Comparison of ENCODE assay signal across 10 mouse cellular contexts in the genomic region with DNA sequence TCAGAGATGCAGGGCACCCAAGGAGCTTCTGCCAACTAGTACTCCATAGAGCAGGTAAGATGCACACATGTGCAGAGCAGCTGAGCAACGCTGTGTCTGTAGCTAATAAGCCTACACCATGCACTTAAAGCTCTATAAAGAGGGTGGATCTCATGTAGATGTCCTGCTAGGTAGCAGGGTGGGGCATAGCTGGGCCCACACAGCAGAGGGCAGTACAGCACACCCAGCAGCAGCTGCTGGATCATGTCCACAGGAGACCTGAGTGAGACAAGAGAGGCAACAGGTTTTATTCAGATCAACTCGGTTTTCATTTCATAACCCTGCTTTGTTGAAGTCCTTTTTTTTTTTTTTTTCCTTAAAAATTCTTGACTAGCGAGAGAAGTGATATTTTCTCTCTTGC.
A peak's percentile ranks its signal among the peaks of the same experiment; 100 is the strongest.
DNase-seq lines count a peak whose midpoint lies in the region; ATAC-seq and TF ChIP-seq lines count a peak whose summit lies in the region.
"Had no signal": no experiment of that assay in that cellular context is flagged by ENCODE, and none has a peak within 500 bp of the region (broad histone marks: within the 10 kb centered on the region; RNA-seq: fewer than 3 reads in every experiment).

No protein-coding gene starts in this region.

- WGBS in thymus, adult 2 months = 60% methylated on average over 3 of the region's 3 CpGs
- 48% methylated on average over 3 of the region's 3 CpGs for WGBS in heart, embryonic 14.5 days
- WGBS in small intestine, adult 2 months = 56% methylated on average over 3 of the region's 3 CpGs

- no peaks in the 10 kb centered on the region for H3K27me3 ChIP-seq in thymus, adult 2 months (ENCODE audit: control insufficient read depth, insufficient read depth, low read length)
- H3K27me3 ChIP-seq in heart, embryonic 14.5 days (ENCODE audit: control insufficient read depth, insufficient read depth, low read length) = no peaks in the 10 kb centered on the region
- no peaks in the 10 kb centered on the region for H3K27me3 ChIP-seq in small intestine, adult 2 months (ENCODE audit: control insufficient read depth, insufficient read depth, low read length)
- H3K27me3 ChIP-seq: embryonic facial prominence, embryonic 12.5 days; limb, embryonic 13.5 days had no signal

- no peak overlapping the region for H3K27ac ChIP-seq in thymus, adult 2 months (ENCODE audit: control insufficient read depth, insufficient read depth, low read length)
- H3K27ac ChIP-seq in heart, embryonic 14.5 days (replicated peaks in 1 of 2; ENCODE audit: control insufficient read depth in 1 of 2, insufficient read depth in 1 of 2, low read depth in 2 of 2, low read length in 2 of 2) = no peak overlapping the region
- H3K27ac ChIP-seq in small intestine, adult 2 months (ENCODE audit: insufficient read depth, low read depth, low read length) = no peak overlapping the region
- H3K27ac ChIP-seq: embryonic facial prominence, embryonic 12.5 days; limb, embryonic 13.5 days had no signal

- ATAC-seq in heart, embryonic 14.5 days (ENCODE audit: insufficient number of reproducible peaks, insufficient read depth, low FRiP score, low read depth) = peak; percentile 50; the same call in 1 of the 2 replicates

- H3K36me3 ChIP-seq in thymus, adult 2 months (ENCODE audit: control insufficient read depth, insufficient read depth, low read length) = no peaks in the 10 kb centered on the region
- no peaks in the 10 kb centered on the region for H3K36me3 ChIP-seq in heart, embryonic 14.5 days (ENCODE audit: control insufficient read depth, insufficient read depth, low read length)
- no peaks in the 10 kb centered on the region for H3K36me3 ChIP-seq in small intestine, adult 2 months (ENCODE audit: control insufficient read depth, insufficient read depth, low read length)
- H3K36me3 ChIP-seq: embryonic facial prominence, embryonic 12.5 days; limb, embryonic 13.5 days had no signal

- TF ChIP-seq CTCF in thymus, adult 2 months (IDR thresholded peaks at IDR 0.05; ENCODE audit: borderline replicate concordance, control insufficient read depth, extremely low read depth, insufficient read depth, low read length, poor library complexity) = no peak
- peak; percentile 16; the same call in 1 of the 2 replicates for TF ChIP-seq CTCF in small intestine, adult 2 months (IDR thresholded peaks at IDR 0.05; ENCODE audit: extremely low read depth, insufficient read length, insufficient replicate concordance, low read depth, low read length)

- no peaks in the 10 kb centered on the region for H3K4me1 ChIP-seq in thymus, adult 2 months (replicated peaks; ENCODE audit: control insufficient read depth, insufficient read depth, low read length)
- peaks cover 0 to 4% of the 10 kb centered on the region in 2 experiments; a peak in 2 of 4 replicates for H3K4me1 ChIP-seq in heart, embryonic 14.5 days (ENCODE audit: control insufficient read depth in 2 of 2, insufficient read depth in 2 of 2, low read length in 2 of 2)
- no peaks in the 10 kb centered on the region for H3K4me1 ChIP-seq in small intestine, adult 2 months (ENCODE audit: control insufficient read depth, insufficient read depth, insufficient read length, low read length)
- H3K4me1 ChIP-seq: embryonic facial prominence, embryonic 12.5 days; limb, embryonic 13.5 days had no signal

- no peak overlapping the region for H3K9ac ChIP-seq in heart, embryonic 14.5 days (ENCODE audit: low read length)
- H3K9ac ChIP-seq: embryonic facial prominence, embryonic 12.5 days; limb, embryonic 13.5 days had no signal

- DNase-seq in heart, adult 8-10 months (ENCODE audit: low spot score) = peak; percentile 36
- DNase-seq in heart, postnatal 25 days (ENCODE audit: low spot score) = no peak
- peak; percentile 5 for DNase-seq in thymus, postnatal 14 days
- DNase-seq in thymus, adult 2 months = no peak
- DNase-seq in Muller cell, postnatal 12 days (ENCODE audit: inconsistent ontology term) = no peak
- DNase-seq in neural tube, embryonic 10.5 days (ENCODE audit: extremely low spot score, low spot score) = no peak

- no peak overlapping the region for H3K4me2 ChIP-seq in heart, embryonic 14.5 days (ENCODE audit: low read length)
- H3K4me2 ChIP-seq: embryonic facial prominence, embryonic 12.5 days; limb, embryonic 13.5 days had no signal

- H3K9me3 ChIP-seq in heart, embryonic 14.5 days (ENCODE audit: control insufficient read depth, low read length) = no peaks in the 10 kb centered on the region
- H3K9me3 ChIP-seq: embryonic facial prominence, embryonic 12.5 days; limb, embryonic 13.5 days had no signal

- no peak overlapping the region for H3K4me3 ChIP-seq in thymus, adult 2 months (ENCODE audit: control insufficient read depth, insufficient read depth, low read length)
- no peak overlapping the region for H3K4me3 ChIP-seq in heart, embryonic 14.5 days (ENCODE audit: control insufficient read depth in 1 of 2, insufficient read depth in 1 of 2, low read depth in 1 of 2, low read length in 2 of 2)
- H3K4me3 ChIP-seq in small intestine, adult 2 months (ENCODE audit: low read depth, low read length) = no peak overlapping the region
- H3K4me3 ChIP-seq: embryonic facial prominence, embryonic 12.5 days; limb, embryonic 13.5 days had no signal

- intact Hi-C loops in heart, postnatal 25 days (cut with DNase I) = loop anchor here (2.0 to 5.0 kb wide), 3 partner anchors 75 to 165 kb away; no protein-coding TSS in a partner anchor

- TF ChIP-seq POLR2A in thymus, adult 2 months (IDR thresholded peaks at IDR 0.05; ENCODE audit: control insufficient read depth, extremely low read depth, insufficient read depth, low read length, poor library complexity) = no peak
- TF ChIP-seq POLR2A in small intestine, adult 2 months (IDR thresholded peaks at IDR 0.05; ENCODE audit: low read depth, low read length) = no peak

Comparison
In these comparisons a context has a peak if more than half of its experiments do, and no peak if none do; other contexts are left out.
1. DNase-seq: peak in heart, adult 8-10 months (single experiment) and thymus, postnatal 14 days (single experiment); none in heart, postnatal 25 days (single experiment), thymus, adult 2 months (single experiment), Muller cell, postnatal 12 days (single experiment) and neural tube, embryonic 10.5 days (single experiment).